In the genomic region with DNA sequence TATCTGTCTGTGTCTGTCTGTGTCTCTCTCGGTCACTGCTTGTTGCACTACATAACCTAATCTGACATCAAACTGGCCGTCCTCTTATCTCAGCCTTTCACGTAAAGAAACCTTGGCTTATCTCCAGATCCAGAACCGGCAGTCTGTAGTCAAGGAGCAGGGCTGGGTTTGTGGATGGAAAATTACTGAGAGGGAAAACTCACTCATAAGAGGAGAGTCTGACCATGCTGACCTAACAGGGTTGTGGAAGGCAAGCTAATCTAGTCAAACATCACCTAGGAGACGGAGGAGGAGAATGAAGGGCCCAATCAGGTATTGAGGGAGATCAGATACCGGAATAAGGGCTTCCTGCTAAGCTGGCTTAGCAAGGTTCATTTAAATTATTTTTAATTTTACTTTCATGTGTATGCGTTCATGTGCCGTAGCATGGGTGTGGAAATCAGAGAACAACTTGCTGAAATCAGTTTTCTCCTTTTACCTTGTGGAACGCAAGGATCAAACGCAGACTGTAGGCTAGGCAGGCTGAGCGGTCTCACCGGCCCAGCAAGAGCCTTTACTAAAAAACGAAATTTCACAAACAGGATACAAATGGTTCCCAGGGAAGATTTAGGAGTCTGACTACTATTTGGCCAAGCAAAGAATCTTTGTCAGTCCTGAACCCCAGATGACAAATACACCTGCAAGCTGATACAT, we compare ENCODE assay signal across 9 mouse cellular contexts. TPM values are rescaled to one million over a fixed set of nuclear protein-coding genes. Genes with fewer than 3 reads are reported as not detected.
A peak's percentile ranks its signal among the peaks of the same experiment; 100 is the strongest.
DNase-seq lines count a peak whose midpoint lies in the region; ATAC-seq and TF ChIP-seq lines count a peak whose summit lies in the region.
"Had no signal": no experiment of that assay in that cellular context is flagged by ENCODE, and none has a peak within 500 bp of the region (broad histone marks: within the 10 kb centered on the region; RNA-seq: fewer than 3 reads in every experiment).

No protein-coding gene starts in this region.

- H3K4me3 ChIP-seq in limb, embryonic 14.5 days (replicated peaks; ENCODE audit: low read length): no peak overlapping the region
- H3K4me3 ChIP-seq in limb, embryonic 10.5 days: no peak overlapping the region
- H3K4me3 ChIP-seq in kidney, embryonic 14.5 days (ENCODE audit: low read length): no peak overlapping the region
- no peak overlapping the region for H3K4me3 ChIP-seq in myocyte
- H3K4me3 ChIP-seq: erythroblast, embryonic 14.5 days; limb, embryonic 13.5 days had no signal

- WGBS in limb, embryonic 14.5 days: 59% methylated on average over 13 of the region's 13 CpGs
- WGBS in limb, embryonic 10.5 days: 80% methylated on average over 13 of the region's 13 CpGs
- 60% methylated on average over 13 of the region's 13 CpGs for WGBS in kidney, embryonic 14.5 days

- ATAC-seq in limb, embryonic 14.5 days (ENCODE audit: low FRiP score, low read depth): no peak
- peak; percentile 83; the same call in 1 of the 2 replicates for ATAC-seq in kidney, embryonic 14.5 days (ENCODE audit: low FRiP score, low TSS enrichment)

- H3K27ac ChIP-seq in limb, embryonic 14.5 days (replicated peaks; ENCODE audit: low read depth, low read length): no peak overlapping the region
- no peak overlapping the region for H3K27ac ChIP-seq in limb, embryonic 10.5 days
- H3K27ac ChIP-seq in kidney, embryonic 14.5 days (ENCODE audit: low read depth, low read length): peak overlapping the region; percentile 81
- H3K27ac ChIP-seq: limb, embryonic 13.5 days had no signal

- DNase-seq in limb, embryonic 14.5 days (ENCODE audit: low spot score): peak; percentile 14
- DNase-seq in limb, embryonic 10.5 days (ENCODE audit: low spot score): no peak
- peak; percentile 40 to 50 for DNase-seq in adrenal gland, postnatal 36 days
- DNase-seq in gastrocnemius, adult 8-10 months (ENCODE audit: low spot score in 2 of 2): no peak
- no peak for DNase-seq in thymus, postnatal 0 days (ENCODE audit: low spot score)

- TF ChIP-seq POLR2A in limb, embryonic 14.5 days (IDR thresholded peaks at IDR 0.05; ENCODE audit: borderline replicate concordance, extremely low read depth, insufficient read depth, insufficient read length): no peak
- no peak for TF ChIP-seq POLR2A in myocyte (IDR thresholded peaks at IDR 0.05; ENCODE audit: insufficient read length, low read depth)

- no peaks in the 10 kb centered on the region for H3K27me3 ChIP-seq in limb, embryonic 14.5 days (ENCODE audit: control insufficient read depth, insufficient read depth, low read length)
- H3K27me3 ChIP-seq in limb, embryonic 10.5 days (ENCODE audit: low read depth, poor library complexity, severe bottlenecking): no peaks in the 10 kb centered on the region
- no peaks in the 10 kb centered on the region for H3K27me3 ChIP-seq in kidney, embryonic 14.5 days (ENCODE audit: control insufficient read depth, insufficient read depth, low read length)
- no peaks in the 10 kb centered on the region for H3K27me3 ChIP-seq in myocyte (ENCODE audit: control insufficient read depth, insufficient read depth, insufficient read length)
- H3K27me3 ChIP-seq: limb, embryonic 13.5 days had no signal

- no peak overlapping the region for H3K4me2 ChIP-seq in limb, embryonic 14.5 days (replicated peaks; ENCODE audit: low read depth, low read length, severe bottlenecking)
- H3K4me2 ChIP-seq in kidney, embryonic 14.5 days (replicated peaks; ENCODE audit: low read depth, low read length): 0 out of 2 replicates have a peak overlapping the region, but pooled peaks have one; percentile 5
- peak overlapping the region; percentile 38 for H3K4me2 ChIP-seq in myocyte (ENCODE audit: low read depth)

- H3ac ChIP-seq in myocyte (ENCODE audit: control insufficient read depth, insufficient read length): no peak overlapping the region

- H3K9me3 ChIP-seq in limb, embryonic 14.5 days (ENCODE audit: control insufficient read depth, low read length): no peaks in the 10 kb centered on the region
- no peaks in the 10 kb centered on the region for H3K9me3 ChIP-seq in limb, embryonic 10.5 days (replicated peaks)
- H3K9me3 ChIP-seq in kidney, embryonic 14.5 days (ENCODE audit: control insufficient read depth, low read length): no peaks in the 10 kb centered on the region
- H3K9me3 ChIP-seq: limb, embryonic 13.5 days had no signal

- H3K36me3 ChIP-seq in limb, embryonic 14.5 days (ENCODE audit: control insufficient read depth, insufficient read depth, low read length): no peaks in the 10 kb centered on the region
- no peaks in the 10 kb centered on the region for H3K36me3 ChIP-seq in limb, embryonic 10.5 days
- H3K36me3 ChIP-seq in kidney, embryonic 14.5 days (ENCODE audit: control insufficient read depth, insufficient read depth, low read length): no peaks in the 10 kb centered on the region
- no peaks in the 10 kb centered on the region for H3K36me3 ChIP-seq in myocyte (ENCODE audit: control insufficient read depth, insufficient read depth)
- H3K36me3 ChIP-seq: limb, embryonic 13.5 days had no signal

- H3K9ac ChIP-seq in limb, embryonic 14.5 days (ENCODE audit: low read depth, low read length, severe bottlenecking): no peak overlapping the region
- no peak overlapping the region for H3K9ac ChIP-seq in kidney, embryonic 14.5 days (ENCODE audit: low read depth, low read length)
- H3K9ac ChIP-seq: limb, embryonic 13.5 days had no signal

- H3K4me1 ChIP-seq in limb, embryonic 14.5 days (ENCODE audit: control insufficient read depth, insufficient read depth, low read length): peaks cover 7% of the 10 kb centered on the region
- peaks cover 10% of the 10 kb centered on the region for H3K4me1 ChIP-seq in limb, embryonic 10.5 days
- peaks cover 8% of the 10 kb centered on the region; the same call in 1 of the 2 replicates for H3K4me1 ChIP-seq in kidney, embryonic 14.5 days (ENCODE audit: control insufficient read depth, insufficient read depth, low read length)

- no peaks in the 10 kb centered on the region for H3K79me2 ChIP-seq in myocyte (ENCODE audit: control insufficient read depth, insufficient read depth)

TF ChIP-seq in myocyte, 11 proteins besides CTCF, POLR2A, EP300 and RAD21:
- TF ChIP-seq TCF3 (IDR thresholded peaks at IDR 0.05; ENCODE audit: insufficient read length, low read depth): no peak
- no peak for TF ChIP-seq MYOG (IDR thresholded peaks at IDR 0.05; ENCODE audit: control insufficient read depth in 1 of 3, insufficient read depth in 1 of 3, insufficient read length in 2 of 3, low read depth in 2 of 3)
- no peak for TF ChIP-seq POLR2AphosphoS2 (IDR thresholded peaks at IDR 0.05; ENCODE audit: insufficient read length, low read depth)
- no peak for TF ChIP-seq SRF (IDR thresholded peaks at IDR 0.05; ENCODE audit: control insufficient read depth, insufficient read length, low read depth)

RNA-seq across cellular contexts. Expression of a gene that starts 12.1 kb away (rescaled TPM):
- 1.8 and 2.2 TPM in 2 replicates for polyA plus RNA-seq in limb, embryonic 14.5 days (2012; rRNA removed)
- polyA plus RNA-seq in limb, embryonic 14.5 days (2014; fragmentation: Nextera tagmentation; extraction: Ambion mirVana): 3.0 and 4.1 TPM in 2 replicates
- polyA plus RNA-seq in limb, embryonic 10.5 days (2016; fragmentation: Nextera tagmentation; extraction: Ambion mirVana): 1.6 and 3.4 TPM in 2 replicates
- 1 to 10 TPM; 8.7 to 9.8 TPM for total RNA-seq in adrenal gland, postnatal 36 days (2021)
- polyA plus RNA-seq in kidney, embryonic 14.5 days (2014; fragmentation: Nextera tagmentation; extraction: Ambion mirVana): 5.2 and 5.6 TPM in 2 replicates
- 0.10 TPM for polyA plus RNA-seq in myocyte (2012; fragmentation: generic; extraction: Trizol)
- under 1 TPM; 0.48 to 0.77 (median 0.51) TPM for total RNA-seq in gastrocnemius, adult 8-10 months (2022)
- 0.86 and 1.2 TPM in 2 replicates for polyA plus RNA-seq in thymus, postnatal 0 days (2015; fragmentation: Nextera tagmentation; extraction: Ambion mirVana)
- polyA plus RNA-seq: erythroblast, embryonic 14.5 days had no signal

RNA-seq across cellular contexts. Expression of a gene that starts 14.6 kb away (rescaled TPM):
- polyA plus RNA-seq in limb, embryonic 14.5 days (2012; rRNA removed): 23.9 and 35.0 TPM in 2 replicates
- 45.5 and 50.9 TPM in 2 replicates for polyA plus RNA-seq in limb, embryonic 14.5 days (2014; fragmentation: Nextera tagmentation; extraction: Ambion mirVana)
- polyA plus RNA-seq in limb, embryonic 10.5 days (2016; fragmentation: Nextera tagmentation; extraction: Ambion mirVana): 52.8 and 57.2 TPM in 2 replicates
- total RNA-seq in adrenal gland, postnatal 36 days (2021): 10 to 100 TPM; 36.0 to 43.8 TPM
- 38.0 and 69.9 TPM in 2 replicates for polyA plus RNA-seq in kidney, embryonic 14.5 days (2014; fragmentation: Nextera tagmentation; extraction: Ambion mirVana)
- 5.9 TPM for polyA plus RNA-seq in myocyte (2012; fragmentation: generic; extraction: Trizol)
- 10 to 100 TPM; 19.2 to 22.6 (median 20.8) TPM for total RNA-seq in gastrocnemius, adult 8-10 months (2022)
- polyA plus RNA-seq in thymus, postnatal 0 days (2015; fragmentation: Nextera tagmentation; extraction: Ambion mirVana): 72.9 and 82.1 TPM in 2 replicates

RNA-seq across cellular contexts. Expression of a gene that starts 37.1 kb away (rescaled TPM):
- 26.5 and 49.3 TPM in 2 replicates for polyA plus RNA-seq in limb, embryonic 14.5 days (2012; rRNA removed)
- 67.3 and 83.7 TPM in 2 replicates for polyA plus RNA-seq in limb, embryonic 14.5 days (2014; fragmentation: Nextera tagmentation; extraction: Ambion mirVana)
- polyA plus RNA-seq in limb, embryonic 10.5 days (2016; fragmentation: Nextera tagmentation; extraction: Ambion mirVana): 62.5 and 66.3 TPM in 2 replicates
- 10 to 100 TPM; 50.0 to 52.8 TPM for total RNA-seq in adrenal gland, postnatal 36 days (2021)
- polyA plus RNA-seq in kidney, embryonic 14.5 days (2014; fragmentation: Nextera tagmentation; extraction: Ambion mirVana): 71.4 and 82.9 TPM in 2 replicates
- polyA plus RNA-seq in myocyte (2012; fragmentation: generic; extraction: Trizol): 17.1 TPM
- 10 to 100 TPM; 22.9 to 29.0 (median 26.6) TPM for total RNA-seq in gastrocnemius, adult 8-10 months (2022)
- polyA plus RNA-seq in thymus, postnatal 0 days (2015; fragmentation: Nextera tagmentation; extraction: Ambion mirVana): 116 and 118 TPM in 2 replicates

Comparison
In these comparisons a context has a peak if more than half of its experiments do, and no peak if none do; other contexts are left out.
1. DNase-seq: peak in limb, embryonic 14.5 days (single experiment) and adrenal gland, postnatal 36 days (2 of 2); none in limb, embryonic 10.5 days (single experiment), gastrocnemius, adult 8-10 months (0 of 2) and thymus, postnatal 0 days (single experiment).